Mouse (Mus musculus) G1E (cell line): ENCODE measurements around the gene Minos1.

Experiments used
- POLR2AphosphoS5 ChIP-seq: IDR thresholded peaks from 2 replicates; pipeline ENCODE4 v1.6.1; 2012; ENCODE audit warnings: low read depth, low read length, inconsistent platforms; ENCODE audit not compliant: insufficient replicate concordance
- TAL1 ChIP-seq: conservative IDR thresholded peaks from 2 replicates; pipeline ENCODE4 v1.6.1; 2012; ENCODE audit warnings: low read depth, low read length, inconsistent platforms, mixed read lengths

GRCm38 (mm10) chr4:139086984-139087383 is 43.9 kb downstream of the Minos1 start:
- no peak for TF ChIP-seq POLR2AphosphoS5
- no peak for TF ChIP-seq TAL1
